Mouse (Mus musculus) T-helper 2 cell (primary cell): Measurements from ENCODE around the gene Rere.

Source experiments
- in situ Hi-C: fragments of 300-600 bp; cut with MboI, MseI; formaldehyde crosslinking; loops from one replicate; pipeline ENCODE4 v1.15.1; 2025; ENCODE audit warnings: high pct_unique_total_duplicates

Rere gene

GRCm38 (mm10) chr4:150459022-150459794 lies 177.8 kb downstream of the Rere start:
- in situ Hi-C loops, result no loop called here

DNA sequence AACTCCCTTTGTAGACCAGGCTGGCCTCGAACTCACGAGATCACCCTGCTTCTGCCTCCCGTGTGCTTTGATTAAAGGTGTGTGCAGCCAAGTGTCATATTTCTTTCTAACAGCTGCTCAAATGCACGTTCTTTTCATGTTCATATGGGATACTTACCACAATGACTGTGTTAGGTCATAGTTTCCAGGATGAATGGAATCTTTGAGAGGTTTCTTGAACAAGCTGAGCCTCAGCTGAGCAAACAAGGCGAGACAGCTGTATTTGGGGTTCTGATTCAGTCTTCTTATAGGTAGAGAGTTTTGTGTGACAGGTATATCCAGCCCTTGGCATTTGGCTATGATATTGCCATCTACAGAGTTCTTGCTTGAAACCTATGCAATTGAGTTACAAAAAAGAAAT lies 179.0 kb downstream of the Rere start:
- in situ Hi-C loops, result no loop called here

GRCm38 (mm10) chr4:150461011-150461410 lies 179.6 kb downstream of the Rere start:
- in situ Hi-C loops, result no loop called here

- in situ Hi-C loops, result no loop called here
These were observed 180.2 kb downstream of the Rere start for GRCm38 (mm10) chr4:150461427-150462189.

- in situ Hi-C loops, result no loop called here
These were observed 180.9 kb downstream of the Rere start for GRCm38 (mm10) chr4:150462367-150462766.

GRCm38 (mm10) chr4:150465759-150466158 lies 184.3 kb downstream of the Rere start:
- in situ Hi-C loops, result loop anchor here (5.0 kb wide), 1 partner anchor 123 kb away; no protein-coding TSS in a partner anchor

- in situ Hi-C loops, result loop anchor here (5.0 kb wide), 1 partner anchor 127 kb away; no protein-coding TSS in a partner anchor
These were observed 187.8 kb downstream of the Rere start for GRCm38 (mm10) chr4:150469274-150469673.

DNA sequence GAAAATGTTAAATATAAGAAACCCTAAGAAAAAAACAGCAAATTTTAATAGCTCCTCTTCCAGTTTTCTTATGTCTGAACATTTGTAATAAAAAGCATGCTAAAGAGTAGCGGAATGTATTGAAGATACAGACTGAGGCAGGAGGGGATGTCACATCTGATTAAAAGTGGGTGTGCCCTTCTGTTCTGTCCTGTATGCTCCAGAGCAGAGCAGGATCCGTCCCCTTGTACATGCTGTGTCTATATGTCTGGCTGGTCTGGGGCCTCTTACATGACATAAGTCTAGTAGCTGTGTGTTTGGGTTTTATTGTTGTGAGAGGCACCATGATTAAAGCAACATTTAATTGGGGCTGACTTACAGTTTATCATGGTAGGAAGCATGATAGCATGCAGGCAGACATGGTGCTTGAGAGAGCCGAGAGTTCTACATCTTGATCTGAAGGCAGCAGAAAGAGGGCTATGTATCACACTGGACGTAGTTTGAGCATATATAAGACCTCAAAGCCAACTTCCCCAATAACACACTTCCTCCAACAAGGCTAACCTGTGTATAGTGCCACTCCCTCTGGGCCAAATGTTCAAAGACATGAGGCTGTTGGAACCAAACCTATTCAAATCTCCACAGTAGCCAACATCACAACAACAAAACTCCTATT lies 189.4 kb downstream of the Rere start:
- in situ Hi-C loops, result no loop called here

- in situ Hi-C loops, result no loop called here
These were observed 191.4 kb downstream of the Rere start for GRCm38 (mm10) chr4:150472751-150473436.

DNA sequence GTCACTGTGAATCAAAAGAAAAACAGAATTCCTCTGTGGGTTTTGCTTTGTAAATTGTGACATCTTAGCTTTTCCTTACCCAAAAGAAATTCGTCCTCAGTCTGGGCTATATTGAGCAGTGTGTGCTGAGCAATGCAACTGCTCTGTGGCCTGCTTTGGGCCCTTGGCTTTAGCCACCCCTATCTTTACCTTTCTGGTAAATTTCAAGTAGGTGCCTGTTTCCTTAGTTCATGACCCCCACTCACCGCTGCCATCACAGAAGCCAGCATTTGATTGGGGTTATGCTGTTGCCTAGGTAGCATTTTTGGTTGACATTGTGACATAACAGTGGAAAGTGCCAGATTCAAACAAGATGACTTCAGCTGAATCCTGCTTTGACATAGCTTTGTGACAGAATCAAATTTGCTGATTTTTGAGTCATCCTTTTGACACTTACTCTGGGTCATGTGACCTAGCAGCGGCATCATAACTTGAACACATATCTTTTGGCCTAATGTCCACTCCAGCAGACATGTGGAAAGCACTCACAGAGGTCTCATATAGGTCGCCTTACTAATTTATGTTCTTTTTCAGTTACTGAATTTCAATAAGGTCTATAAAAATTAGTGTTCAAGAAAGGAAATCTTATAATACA lies 192.1 kb downstream of the Rere start:
- in situ Hi-C loops, result no loop called here

DNA sequence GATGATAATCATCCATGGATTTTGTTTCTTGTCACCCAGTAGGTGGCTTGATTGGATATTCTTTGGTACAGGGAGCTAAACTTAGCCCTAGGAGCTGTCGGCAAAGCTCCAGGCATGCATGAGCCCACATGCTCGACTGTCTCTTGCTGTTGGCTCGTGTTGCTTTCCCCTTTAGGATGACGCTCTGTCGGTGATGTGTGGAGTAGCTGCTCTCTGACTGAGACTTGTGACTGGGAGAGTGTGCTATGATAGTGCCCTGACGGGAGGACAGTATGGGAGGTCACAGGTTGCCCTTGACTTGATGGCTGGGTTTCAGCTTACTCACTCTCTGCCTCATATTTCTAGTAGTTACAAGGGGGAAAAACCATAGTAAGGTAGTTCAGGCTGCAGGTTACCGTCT lies 192.6 kb downstream of the Rere start:
- in situ Hi-C loops, result no loop called here

- in situ Hi-C loops, result no loop called here
These were observed 194.8 kb downstream of the Rere start for GRCm38 (mm10) chr4:150476258-150476657.

DNA sequence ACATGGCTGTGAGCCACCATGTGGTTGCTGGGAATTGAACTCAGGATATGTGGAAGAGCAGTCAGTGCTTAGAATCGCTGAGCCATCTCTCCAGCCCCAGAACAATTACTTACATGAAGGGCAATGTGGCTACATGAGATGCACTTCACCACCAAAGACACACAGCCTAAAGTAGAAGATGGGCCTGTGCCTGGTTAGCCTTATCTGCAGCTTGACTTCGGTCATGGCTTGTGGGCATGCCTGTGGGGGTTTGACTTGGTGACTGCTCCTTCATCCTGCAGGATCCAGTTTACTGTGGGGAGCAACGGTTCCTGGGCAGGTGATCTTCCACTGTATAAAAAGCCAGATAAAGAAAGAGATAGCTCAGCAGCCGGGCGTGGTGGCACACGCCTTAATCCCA lies 196.6 kb downstream of the Rere start:
- in situ Hi-C loops, result no loop called here

GRCm38 (mm10) chr4:150483081-150483480 lies 201.6 kb downstream of the Rere start:
- in situ Hi-C loops, result loop anchor here (10.0 kb wide), 1 partner anchor 918 kb away; no protein-coding TSS in a partner anchor

GRCm38 (mm10) chr4:150486097-150486496 lies 204.7 kb downstream of the Rere start:
- in situ Hi-C loops, result loop anchor here (10.0 kb wide), 1 partner anchor 921 kb away; no protein-coding TSS in a partner anchor

DNA sequence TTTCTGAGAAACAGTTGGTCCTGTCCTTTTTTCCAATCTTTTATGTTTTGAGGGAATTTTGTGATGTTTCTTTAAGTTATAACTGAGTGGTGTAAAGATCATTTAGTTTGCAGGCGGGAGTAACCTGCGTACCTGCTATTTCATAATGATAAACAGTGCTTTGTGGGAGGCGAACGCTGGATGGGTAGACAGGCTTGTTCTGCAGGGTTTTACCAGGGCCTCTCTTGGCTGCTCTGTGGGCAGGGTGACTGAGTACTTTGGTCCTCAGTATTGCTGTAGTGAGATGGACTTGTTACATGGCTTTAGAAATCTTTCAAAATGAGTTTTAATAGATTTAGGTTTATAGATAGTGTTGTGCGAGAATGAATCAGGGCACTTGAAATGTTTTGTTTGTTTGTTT lies 205.7 kb downstream of the Rere start:
- in situ Hi-C loops, result loop anchor here (10.0 kb wide), 1 partner anchor 922 kb away; no protein-coding TSS in a partner anchor

DNA sequence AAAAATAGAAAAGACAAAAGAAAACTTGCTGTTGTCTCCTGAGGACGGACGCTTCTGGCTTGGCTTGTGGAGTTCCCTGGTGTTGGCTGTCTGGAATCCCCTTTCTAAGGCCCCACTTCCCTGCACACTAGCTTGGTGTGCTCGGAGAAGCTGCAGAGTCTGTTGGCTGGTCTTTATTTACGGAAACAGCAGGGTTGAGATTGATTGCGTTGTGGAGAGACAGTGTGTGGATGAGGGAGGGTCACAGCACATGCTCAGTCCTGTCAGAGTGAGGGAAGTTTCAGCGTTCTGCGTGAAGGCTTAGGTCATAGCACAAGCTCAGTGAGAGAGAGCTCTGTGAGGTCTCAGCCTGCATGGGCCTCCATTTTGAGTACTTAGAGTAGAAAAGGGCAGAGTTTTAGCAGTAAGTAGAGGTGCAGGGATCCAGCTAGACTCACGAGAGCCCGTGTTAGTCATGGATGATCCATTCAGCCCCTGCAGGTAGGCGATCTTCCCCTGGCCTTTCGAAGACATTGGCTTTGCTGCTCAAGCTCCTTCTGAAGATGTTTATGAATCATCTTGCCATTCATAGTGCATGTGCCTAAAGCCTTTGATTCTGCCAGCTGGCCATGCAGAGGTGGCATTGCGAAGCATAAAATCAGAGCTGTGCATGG lies 206.8 kb downstream of the Rere start:
- in situ Hi-C loops, result loop anchor here (10.0 kb wide), 1 partner anchor 923 kb away; no protein-coding TSS in a partner anchor

- in situ Hi-C loops, result loop anchor here (10.0 kb wide), 1 partner anchor 924 kb away; no protein-coding TSS in a partner anchor
These were observed 207.3 kb downstream of the Rere start for GRCm38 (mm10) chr4:150488767-150489166.

- in situ Hi-C loops, result no loop called here
These were observed 208.6 kb downstream of the Rere start for GRCm38 (mm10) chr4:150490050-150490449.

GRCm38 (mm10) chr4:150491710-150492109 lies 210.3 kb downstream of the Rere start:
- in situ Hi-C loops, result no loop called here
